Mouse (Mus musculus) myocyte (in vitro differentiated cells): ENCODE data around the gene En2.

Experiments used
- CEBPB ChIP-seq: IDR thresholded peaks from 2 replicates; pipeline ENCODE4 v1.6.1; 2011; ENCODE audit warnings: mild to moderate bottlenecking, moderate library complexity; ENCODE audit not compliant: poor library complexity, insufficient read depth, severe bottlenecking
- POLR2A ChIP-seq: IDR thresholded peaks from one replicate; pipeline ENCODE4 v1.6.1; 2011; ENCODE audit warnings: low read depth, mild to moderate bottlenecking, control low read depth, moderate library complexity; ENCODE audit not compliant: insufficient read length
- TCF3 ChIP-seq: IDR thresholded peaks from one replicate; pipeline ENCODE4 v1.6.1; 2011; ENCODE audit warnings: low read depth, control low read depth; ENCODE audit not compliant: insufficient read length

- no peak for TF ChIP-seq TCF3
- no peak for TF ChIP-seq CEBPB
- no peak for TF ChIP-seq POLR2A
Measured at GRCm38 (mm10) chr5:28159072-28159458, 6.4 kb upstream of the En2 start.
